In genomic region chr2:131262213-131262672, GRCm38 (mm10) we compare ENCODE assay signal across 8 mouse cellular contexts. TPM values are rescaled to one million over a fixed set of nuclear protein-coding genes. Genes with fewer than 3 reads are reported as not detected.
A peak's percentile ranks its signal among the peaks of the same experiment; 100 is the strongest.
DNase-seq lines count a peak whose midpoint lies in the region; ATAC-seq and TF ChIP-seq lines count a peak whose summit lies in the region.

Pank2 (plus strand) TSS chr2:131262495.

- H3K9ac ChIP-seq in kidney, embryonic 14.5 days (ENCODE audit: low read depth, low read length) = peak within 1 kb of the TSS; percentile 98
- H3K9ac ChIP-seq in limb, embryonic 15.5 days = peak within 1 kb of the TSS; percentile 98

- H3K4me1 ChIP-seq in bone marrow macrophage, adult 2 months (ENCODE audit: control insufficient read depth, insufficient read depth, low read length) = peaks cover 14% of the 10 kb centered on the region
- peaks cover 3% of the 10 kb centered on the region; the same call in 1 of the 2 replicates for H3K4me1 ChIP-seq in embryonic fibroblast, embryonic 13.5 days (ENCODE audit: control insufficient read depth, insufficient read depth, low read length)
- H3K4me1 ChIP-seq in kidney, embryonic 14.5 days (ENCODE audit: control insufficient read depth, insufficient read depth, low read length) = peaks cover 12% of the 10 kb centered on the region
- H3K4me1 ChIP-seq in limb, embryonic 15.5 days = peaks cover 22% of the 10 kb centered on the region

- no peak for TF ChIP-seq CTCF in bone marrow macrophage, adult 2 months (IDR thresholded peaks at IDR 0.05; ENCODE audit: low read depth, low read length)
- TF ChIP-seq CTCF in embryonic fibroblast, embryonic 13.5 days (IDR thresholded peaks at IDR 0.05; ENCODE audit: borderline replicate concordance, insufficient read depth, low read length) = no peak

- ATAC-seq in kidney, embryonic 14.5 days (ENCODE audit: low FRiP score, low TSS enrichment) = peak; percentile 100
- ATAC-seq in limb, embryonic 15.5 days (ENCODE audit: insufficient number of reproducible peaks, low FRiP score, low TSS enrichment, low read depth) = peak; percentile 99

- no peaks in the 10 kb centered on the region for H3K36me3 ChIP-seq in kidney, embryonic 14.5 days (ENCODE audit: control insufficient read depth, insufficient read depth, low read length)
- H3K36me3 ChIP-seq in limb, embryonic 15.5 days = no peaks in the 10 kb centered on the region

- H3K9me3 ChIP-seq in kidney, embryonic 14.5 days (ENCODE audit: control insufficient read depth, low read length) = no peaks in the 10 kb centered on the region
- H3K9me3 ChIP-seq in limb, embryonic 15.5 days = no peaks in the 10 kb centered on the region

- peak within 1 kb of the TSS; percentile 81 for H3K27ac ChIP-seq in bone marrow macrophage, adult 2 months (ENCODE audit: insufficient read depth, low read depth, low read length)
- H3K27ac ChIP-seq in embryonic fibroblast, embryonic 13.5 days (ENCODE audit: insufficient read depth, low read length) = peak within 1 kb of the TSS; percentile 94
- peak within 1 kb of the TSS; percentile 99 for H3K27ac ChIP-seq in kidney, embryonic 14.5 days (ENCODE audit: low read depth, low read length)
- peak within 1 kb of the TSS; percentile 100 for H3K27ac ChIP-seq in limb, embryonic 15.5 days

- H3K4me3 ChIP-seq in bone marrow macrophage, adult 2 months (ENCODE audit: insufficient read depth, low read length) = peak within 1 kb of the TSS; percentile 68
- H3K4me3 ChIP-seq in embryonic fibroblast, embryonic 13.5 days (ENCODE audit: insufficient read depth, low read length) = peak within 1 kb of the TSS; percentile 81
- peak within 1 kb of the TSS; percentile 84 for H3K4me3 ChIP-seq in kidney, embryonic 14.5 days (ENCODE audit: low read length)
- H3K4me3 ChIP-seq in limb, embryonic 15.5 days = peak within 1 kb of the TSS; percentile 88

- peak; percentile 98 for DNase-seq in A20 (ENCODE audit: low read depth, low spot score)
- peak; percentile 98 for DNase-seq in heart, adult 9 months (ENCODE audit: low spot score in 2 of 2)
- DNase-seq in monocyte, adult 2 months (ENCODE audit: low read depth in 1 of 2, low spot score in 2 of 2) = peak; percentile 88 to 89
- peak; percentile 97 to 98 for DNase-seq in spleen, postnatal 36 days (ENCODE audit: low spot score in 2 of 2)

- WGBS in kidney, embryonic 14.5 days = under 1% methylated on average over 29 of the region's 49 CpGs
- WGBS in limb, embryonic 15.5 days = under 1% methylated on average over 47 of the region's 49 CpGs

- peak within 1 kb of the TSS; percentile 55 for H3K4me2 ChIP-seq in kidney, embryonic 14.5 days (replicated peaks; ENCODE audit: low read depth, low read length)
- peak within 1 kb of the TSS; percentile 65 for H3K4me2 ChIP-seq in limb, embryonic 15.5 days

- H3K27me3 ChIP-seq in kidney, embryonic 14.5 days (ENCODE audit: control insufficient read depth, insufficient read depth, low read length) = no peaks in the 10 kb centered on the region
- no peaks in the 10 kb centered on the region for H3K27me3 ChIP-seq in limb, embryonic 15.5 days

- no peak; the same call in 1 of the 2 replicates for TF ChIP-seq POLR2A in bone marrow macrophage, adult 2 months (IDR thresholded peaks at IDR 0.05; ENCODE audit: borderline replicate concordance, low read depth, low read length)
- peak; percentile 64 for TF ChIP-seq POLR2A in embryonic fibroblast, embryonic 13.5 days (IDR thresholded peaks at IDR 0.05; ENCODE audit: low read depth, low read length)

RNA-seq across cellular contexts. Expression of gene Pank2, which starts in this region (rescaled TPM):
- polyA plus RNA-seq in bone marrow macrophage, adult 2 months (2012; ENCODE audit: insufficient read depth, insufficient read length, missing spikeins) = 49.3 and 50.2 TPM in 2 replicates
- polyA plus RNA-seq in embryonic fibroblast, embryonic 13.5 days (2011; ENCODE audit: insufficient read length, low read depth, missing spikeins) = 65.3 and 65.4 TPM in 2 replicates
- polyA plus RNA-seq in kidney, embryonic 14.5 days (2014; fragmentation: Nextera tagmentation; extraction: Ambion mirVana) = 45.4 and 49.3 TPM in 2 replicates
- 27.9 and 34.8 TPM in 2 replicates for polyA plus RNA-seq in limb, embryonic 15.5 days (2015; fragmentation: Nextera tagmentation; extraction: Ambion mirVana)

Comparison
In these comparisons a context has a peak if more than half of its experiments do, and no peak if none do; other contexts are left out.
1. Peak in every context shown above with its lines: DNase-seq, ATAC-seq, H3K4me3 ChIP-seq and H3K27ac ChIP-seq.